Mouse (Mus musculus) CH12.LX (cell line): Measurements from ENCODE around the gene T. TPM values are rescaled to one million over a fixed set of nuclear protein-coding genes. Genes with fewer than 3 reads are reported as not detected.

Experiments used
- DNase-seq: peaks from one replicate; pipeline ENCODE4 v3.0.0-alpha.2; 2013; ENCODE audit errors: extremely low read depth
- H3K27ac ChIP-seq: 2 replicates; pipeline ENCODE4 v1.5.1; 2012; ENCODE audit warnings: low read depth, mild to moderate bottlenecking, control low read depth, moderate library complexity; ENCODE audit not compliant: insufficient read depth
- H3K27me3 ChIP-seq: replicated peaks from 2 replicates; pipeline ENCODE3; 2012; ENCODE audit warnings: inconsistent platforms
- H3K36me3 ChIP-seq, 2 experiments: replicated peaks in 1 of 2; 2 replicates each; pipeline versions ENCODE3 to v1.6.1; 2012; ENCODE audit warnings: inconsistent platforms in 1 of 2, low read length in 1 of 2, mild to moderate bottlenecking in 1 of 2, mixed read lengths in 1 of 2, moderate library complexity in 1 of 2; ENCODE audit not compliant: control insufficient read depth in 1 of 2, insufficient read depth in 1 of 2
- H3K4me1 ChIP-seq, 2 experiments: 2 replicates each; pipeline ENCODE4 v1.6.1; 2012; ENCODE audit warnings: inconsistent platforms in 1 of 2, moderate library complexity in 1 of 2; ENCODE audit not compliant: insufficient read depth in 2 of 2, control insufficient read depth in 1 of 2
- H3K4me2 ChIP-seq: 2 replicates; pipeline ENCODE4 v1.6.1; 2012; ENCODE audit warnings: low read depth, mild to moderate bottlenecking, control low read depth; ENCODE audit not compliant: poor library complexity, insufficient read depth, severe bottlenecking
- H3K4me3 ChIP-seq, 3 experiments: fragments of 150-350 bp in 1 of 3; sonication (generic) in 1 of 3; replicated peaks in 1 of 3; 2 replicates each; pipeline versions ENCODE3 to v1.5.1; 2011 to 2012; ENCODE audit warnings: low read depth in 2 of 3, low read length in 2 of 3, mild to moderate bottlenecking in 2 of 3, moderate library complexity in 2 of 3, control low read depth in 1 of 3, improper control_type of control experiment in 1 of 3, inconsistent platforms in 1 of 3, mixed read lengths in 1 of 3; ENCODE audit not compliant: poor library complexity in 1 of 3
- H3K79me2 ChIP-seq: replicated peaks from 2 replicates; pipeline ENCODE4 v1.6.1; 2012; ENCODE audit warnings: mild to moderate bottlenecking, moderate library complexity; ENCODE audit not compliant: control insufficient read depth, poor library complexity, insufficient read depth, severe bottlenecking; ENCODE audit errors: extremely low read depth
- H3K9ac ChIP-seq: 2 replicates; pipeline ENCODE4 v1.6.1; 2012; ENCODE audit warnings: low read depth, mild to moderate bottlenecking, control low read depth, moderate library complexity; ENCODE audit not compliant: insufficient read depth
- H3K9me3 ChIP-seq: replicated peaks from 2 replicates; pipeline ENCODE3; 2012; ENCODE audit warnings: low read length, inconsistent platforms, mixed read lengths
- CTCF ChIP-seq, 2 experiments: IDR thresholded peaks in 1 of 2; conservative IDR thresholded peaks in 1 of 2; 2 replicates each; pipeline ENCODE4 v1.5.1; 2011 to 2012; ENCODE audit warnings: low read depth in 2 of 2, low read length in 2 of 2, improper control_type of control experiment in 1 of 2, inconsistent platforms in 1 of 2, mild to moderate bottlenecking in 1 of 2, moderate library complexity in 1 of 2
- ELF1 ChIP-seq: IDR thresholded peaks from 2 replicates; pipeline ENCODE4 v1.6.1; 2014; ENCODE audit warnings: low read depth, mild to moderate bottlenecking, inconsistent platforms, low read length, improper control_type of control experiment
- IRF4 ChIP-seq: IDR thresholded peaks from 2 replicates; pipeline ENCODE4 v1.6.1; 2014; ENCODE audit warnings: low read depth, mild to moderate bottlenecking, inconsistent platforms, low read length, improper control_type of control experiment
- JUND ChIP-seq: conservative IDR thresholded peaks from 2 replicates; pipeline ENCODE4 v1.6.1; 2011; ENCODE audit warnings: low read depth, low read length, improper control_type of control experiment
- MAX ChIP-seq: IDR thresholded peaks from 2 replicates; pipeline ENCODE4 v1.6.1; 2011; ENCODE audit warnings: low read length, improper control_type of control experiment
- PAX5 ChIP-seq: IDR thresholded peaks from 2 replicates; pipeline ENCODE4 v1.6.1; 2012; ENCODE audit warnings: low read length, inconsistent platforms, mixed read lengths
- POLR2A ChIP-seq: IDR thresholded peaks from 2 replicates; pipeline ENCODE4 v1.6.1; 2011; ENCODE audit warnings: low read depth, mild to moderate bottlenecking, improper control_type of control experiment, low read length
- RAD21 ChIP-seq: IDR thresholded peaks from 2 replicates; pipeline ENCODE4 v1.6.1; 2011; ENCODE audit warnings: low read depth, mild to moderate bottlenecking, low read length, improper control_type of control experiment, moderate library complexity
- SMC3 ChIP-seq: IDR thresholded peaks from 2 replicates; pipeline ENCODE4 v1.6.1; 2011; ENCODE audit warnings: low read depth, low read length, improper control_type of control experiment
- TCF12 ChIP-seq: IDR thresholded peaks from 2 replicates; pipeline ENCODE4 v1.6.1; 2014; ENCODE audit warnings: low read depth, mild to moderate bottlenecking, inconsistent platforms, low read length, improper control_type of control experiment
- UBTF ChIP-seq: IDR thresholded peaks from 2 replicates; pipeline ENCODE4 v1.6.1; 2012; ENCODE audit warnings: low read depth, mild to moderate bottlenecking, inconsistent platforms, low read length, improper control_type of control experiment, moderate library complexity
- USF2 ChIP-seq: conservative IDR thresholded peaks from 2 replicates; pipeline ENCODE4 v1.6.1; 2011; ENCODE audit warnings: low read depth, low read length, improper control_type of control experiment
- ZC3H11A ChIP-seq: IDR thresholded peaks from 2 replicates; pipeline ENCODE4 v1.6.1; 2012; ENCODE audit warnings: low read depth, mild to moderate bottlenecking, inconsistent platforms, low read length, improper control_type of control experiment
- ZMIZ1 ChIP-seq: IDR thresholded peaks from 2 replicates; pipeline ENCODE4 v1.6.1; 2012; ENCODE audit warnings: low read depth, mild to moderate bottlenecking, inconsistent platforms, low read length, improper control_type of control experiment
- ZNF384 ChIP-seq: IDR thresholded peaks from 2 replicates; pipeline ENCODE4 v1.6.1; 2012; ENCODE audit warnings: low read depth, low read length, improper control_type of control experiment, inconsistent platforms
- dilution Hi-C: fragments of 300-500 bp; cut with MboI; formaldehyde crosslinking; loops from 2 replicates; pipeline ENCODE4 v1.14.3; 2020; ENCODE audit warnings: low sequenced_read_pairs; ENCODE audit not compliant: extremely low pct_unique_long_range_greater_than_20kb, extremely low pct_ligation_motif_present
- in situ Hi-C: fragments of 300-500 bp; cut with MboI; formaldehyde crosslinking; loops from 3 replicates; pipeline ENCODE4 v1.14.3; 2019; ENCODE audit warnings: low sequenced_read_pairs, low pct_ligation_motif_present, low pct_unique_long_range_greater_than_20kb, mixed read lengths
- polyA plus RNA-seq: library from polyadenylated mRNA; unstranded; fragments of >175 nt; gene quantifications from 2 replicates; pipeline ENCODE4 v1.2.1, GENCODE M21; 2012; ENCODE audit warnings: low read depth; ENCODE audit not compliant: insufficient read length
- total RNA-seq, 2 experiments: library from RNA; depleted of rRNA; stranded (reverse); fragments of 300-350 nt in 1 of 2; fragments of >200 nt in 1 of 2; gene quantifications; 2 replicates each; pipeline ENCODE4 v1.2.3; 2012 to 2014

Gene T
- total and polyA plus RNA-seq, 3 experiments, result 0.17 TPM; not detected in 2

GRCm38 (mm10) chr17:8388463-8388862 is 45.8 kb upstream of the T start:
- Histone ChIP-seq H3K9me3 (no peaks in the 10 kb centered on the region), H3K4me2 (no peak overlapping the region), H3K4me3 (no peak overlapping the region), H3K27me3 (no peaks in the 10 kb centered on the region), H3K79me2 (no peaks in the 10 kb centered on the region), H3K4me1 (peaks cover 0 to 11% of the 10 kb centered on the region in 2 experiments; a peak in 2 of 4 replicates), H3K36me3 (no peaks in the 10 kb centered on the region), H3K9ac (no peak overlapping the region), H3K27ac (no peak overlapping the region)
- peak; percentile 57 for TF ChIP-seq RAD21
- no peak for TF ChIP-seq ZMIZ1
- TF ChIP-seq POLR2A, result no peak
- no peak for TF ChIP-seq ZNF384
- TF ChIP-seq ZC3H11A, result no peak
- TF ChIP-seq PAX5, result no peak
- no peak for TF ChIP-seq USF2
- no peak for TF ChIP-seq JUND
- TF ChIP-seq UBTF, result no peak
- TF ChIP-seq CTCF (conservative IDR thresholded peaks at IDR 0.05 in 1 of 2, IDR thresholded peaks at IDR 0.05 in 1 of 2; ENCODE audit: low read depth in 2 of 2, low read length in 2 of 2), result peak in 1 of 2 experiments; percentile 72; a peak in 2 of 4 replicates
- TF ChIP-seq IRF4, result no peak
- TF ChIP-seq ELF1, result no peak
- TF ChIP-seq SMC3, result peak; percentile 56
- dilution Hi-C loops (no loop called here), in situ Hi-C loops (no loop called here)
- no peak for DNase-seq

DNA sequence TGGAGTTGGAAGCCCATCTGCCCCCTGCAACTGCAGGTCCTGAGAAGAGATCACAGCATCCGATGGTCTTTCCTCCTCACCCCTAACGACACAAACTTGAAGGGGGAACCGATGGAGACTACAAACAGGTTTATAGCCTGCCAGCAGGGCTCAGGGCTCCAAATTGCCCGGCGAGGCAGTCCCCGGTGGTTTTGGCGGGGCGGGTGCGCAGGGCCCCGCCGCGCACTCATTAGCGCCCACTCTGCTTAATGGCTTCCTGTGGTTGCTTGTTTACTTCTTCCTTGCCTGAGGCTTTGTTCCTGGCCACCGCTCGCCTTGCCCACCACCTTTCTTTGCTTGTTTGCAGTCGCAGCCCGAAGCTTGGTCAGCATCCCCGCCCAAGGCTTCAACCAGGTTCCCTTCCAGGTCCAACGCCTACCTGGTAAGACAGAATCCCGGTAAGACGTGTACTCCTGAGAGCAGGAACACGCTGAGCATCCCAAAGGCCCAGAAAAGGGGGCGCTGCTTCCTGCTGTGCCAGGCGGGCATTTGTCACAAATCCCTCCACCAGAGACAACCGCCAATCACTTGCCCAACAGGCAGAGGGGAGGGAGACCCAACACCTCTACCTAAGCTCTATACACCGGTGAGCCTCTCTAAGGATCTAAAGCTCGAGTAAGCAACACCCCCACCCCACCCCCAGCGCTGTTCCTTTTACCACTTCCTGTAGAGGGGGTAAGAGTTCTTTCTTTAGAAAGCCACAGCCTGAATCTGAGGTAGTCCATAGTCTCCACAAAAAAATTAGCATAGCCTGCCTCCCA is 45.0 kb upstream of the T start:
- Histone ChIP-seq H3K9me3 (no peaks in the 10 kb centered on the region), H3K79me2 (no peaks in the 10 kb centered on the region), H3K36me3 (no peaks in the 10 kb centered on the region), H3K4me1 (peaks cover 0 to 11% of the 10 kb centered on the region in 2 experiments; a peak in 2 of 4 replicates), H3K27ac (no peak overlapping the region), H3K9ac (no peak overlapping the region), H3K4me2 (peak overlapping the region; percentile 46), H3K27me3 (no peaks in the 10 kb centered on the region), H3K4me3 (no peak overlapping the region)
- TF ChIP-seq RAD21 (peak; percentile 20), TCF12 (no peak), CTCF (conservative IDR thresholded peaks at IDR 0.05 in 1 of 2, IDR thresholded peaks at IDR 0.05 in 1 of 2; ENCODE audit: low read depth in 2 of 2, low read length in 2 of 2) (peak in 1 of 2 experiments; percentile 37; a peak in 1 of 4 replicates), MAX (no peak)
- no peak for DNase-seq
- dilution Hi-C loops (no loop called here), in situ Hi-C loops (no loop called here)
